Mouse (Mus musculus) right cerebral cortex, postnatal 14 days (tissue): ENCODE results near the gene Rps19bp1.

ENCODE experiments used
- DNase-seq: peaks from one replicate; pipeline ENCODE4 v3.0.0; 2022

The Rps19bp1 gene

GRCm38 (mm10) chr15:80263610-80264575 is at the start of gene Rps19bp1:
TSS of gene Rps19bp1 (minus strand) at chr15:80264315.
- DNase-seq = peak; percentile 90

DNA sequence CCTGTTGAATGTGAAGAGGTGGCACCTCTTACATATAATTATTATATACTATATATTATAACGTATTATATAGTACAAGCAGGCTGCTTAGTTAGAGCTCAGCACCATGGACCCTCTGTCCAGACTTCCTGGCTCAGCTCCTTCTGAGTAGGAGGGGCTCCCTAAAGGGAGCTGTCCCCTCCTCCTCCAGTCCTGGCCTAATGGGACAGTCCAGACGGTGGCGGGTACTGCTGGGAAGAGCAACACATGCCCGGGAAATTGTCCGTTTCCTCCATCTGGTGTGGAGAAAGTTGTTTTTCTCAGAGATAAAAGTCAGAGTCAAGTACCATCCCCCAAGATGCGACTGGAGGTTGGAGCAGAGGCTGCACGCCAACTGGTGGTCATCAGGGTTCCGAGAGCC is 42.0 kb upstream of the Rps19bp1 start:
- DNase-seq = no peak

- DNase-seq = no peak
Observed at GRCm38 (mm10) chr15:80304188-80304587, 40.1 kb upstream of the Rps19bp1 start.

GRCm38 (mm10) chr15:80303779-80304178 is 39.7 kb upstream of the Rps19bp1 start:
- no peak for DNase-seq

DNA sequence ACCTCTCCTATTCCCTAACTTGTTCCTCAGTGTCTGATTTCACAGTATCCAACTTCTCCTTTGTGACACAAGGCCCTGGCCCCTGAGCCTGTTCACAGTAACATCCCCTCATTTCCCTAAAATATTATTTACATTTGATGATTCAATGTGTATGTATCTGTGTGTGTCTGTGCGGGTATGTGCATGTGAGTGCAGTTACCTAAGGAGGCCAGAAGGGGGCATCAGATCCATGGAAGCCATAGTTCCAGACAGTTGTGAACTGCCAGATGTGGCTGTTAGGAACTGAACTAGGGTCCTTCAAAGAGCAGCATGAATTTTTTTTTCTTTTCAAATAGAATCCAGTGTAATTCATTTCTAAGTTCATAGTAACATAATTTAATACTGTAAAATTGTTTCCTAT is 33.0 kb upstream of the Rps19bp1 start:
- no peak for DNase-seq

- DNase-seq = peak; percentile 79
Observed at GRCm38 (mm10) chr15:80289436-80289835, 25.3 kb upstream of the Rps19bp1 start.

GRCm38 (mm10) chr15:80288036-80288435 is 23.9 kb upstream of the Rps19bp1 start:
- peak; percentile 45 for DNase-seq

- peak; percentile 74 for DNase-seq
Observed at GRCm38 (mm10) chr15:80286851-80287415, 22.8 kb upstream of the Rps19bp1 start, which contains the start of gene Cacna1i. TSS of gene Cacna1i (plus strand) at chr15:80287238.

DNA sequence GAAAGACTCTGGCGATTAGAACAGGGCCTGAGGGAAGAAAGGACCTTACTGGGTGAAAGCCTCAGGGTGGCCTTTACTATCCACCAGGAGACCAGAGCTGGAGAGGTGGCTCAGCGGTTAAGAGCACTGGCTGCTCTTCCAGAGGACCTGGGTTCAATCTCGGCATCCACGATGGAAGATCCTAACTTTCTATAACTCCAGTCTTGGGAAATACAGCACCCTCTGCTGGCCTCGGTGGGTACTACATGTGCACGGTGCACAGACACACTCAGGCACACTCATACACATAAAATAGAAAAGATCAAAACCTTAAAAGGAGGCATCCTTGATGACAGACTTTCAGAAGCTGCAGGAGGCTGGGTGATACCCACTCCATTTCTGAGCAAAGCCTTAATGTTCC is 16.5 kb upstream of the Rps19bp1 start:
- DNase-seq = peak; percentile 61

DNA sequence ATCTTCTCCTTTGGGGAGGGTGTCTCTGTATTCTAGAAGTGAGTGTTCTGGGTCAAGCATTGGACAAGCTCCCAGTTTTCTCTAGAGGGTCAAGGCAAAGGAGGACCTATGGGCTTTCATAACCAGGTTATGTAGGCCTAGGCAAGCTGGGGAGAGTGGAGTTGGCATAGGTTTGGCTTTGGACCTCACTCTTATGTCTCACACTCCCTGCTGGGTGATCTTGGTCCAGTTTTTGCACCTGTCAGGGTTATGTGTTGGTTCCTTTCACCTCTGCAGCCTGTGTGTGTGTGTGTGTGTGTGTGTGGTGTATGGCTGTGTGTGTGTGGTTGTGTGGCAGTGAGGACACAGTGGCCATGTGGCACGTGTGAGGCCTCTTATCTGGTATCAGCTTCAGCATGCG is 14.9 kb upstream of the Rps19bp1 start:
- DNase-seq = no peak

DNA sequence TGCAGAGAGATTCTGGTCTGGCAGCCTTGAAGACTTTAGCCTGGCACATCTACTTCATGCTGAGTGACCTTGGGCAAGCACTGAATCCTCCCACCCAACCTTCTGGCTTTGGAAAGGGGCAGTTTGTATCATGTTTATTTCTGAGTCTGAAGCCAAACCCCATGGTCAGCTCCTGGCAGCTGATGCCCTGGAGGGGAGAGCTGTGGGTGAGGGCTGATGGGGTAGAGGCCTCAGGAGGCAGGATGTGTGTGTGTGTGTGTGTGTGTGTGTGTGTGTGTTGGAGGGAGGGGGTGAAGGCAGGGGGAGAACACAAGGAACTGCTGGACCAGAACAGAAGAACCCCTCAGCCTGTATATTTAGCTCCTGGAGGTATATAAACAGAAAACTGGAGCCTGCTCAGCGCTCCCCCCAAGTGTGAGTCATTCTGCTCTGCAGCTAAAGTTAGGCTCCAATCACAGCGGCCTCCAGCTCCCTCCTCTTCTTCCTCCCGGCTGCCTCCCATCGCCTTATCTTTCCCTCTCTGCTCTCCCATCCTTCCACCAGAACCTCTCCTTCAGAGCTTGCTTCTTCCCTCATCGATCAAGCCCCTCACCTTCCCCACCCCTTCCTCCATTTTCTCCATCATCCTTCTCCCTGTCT is 14.1 kb upstream of the Rps19bp1 start:
- DNase-seq = peak; percentile 70

- DNase-seq = no peak
Observed at GRCm38 (mm10) chr15:80277625-80278024, 13.5 kb upstream of the Rps19bp1 start.

GRCm38 (mm10) chr15:80277107-80277506 is 13.0 kb upstream of the Rps19bp1 start:
- no peak for DNase-seq

DNA sequence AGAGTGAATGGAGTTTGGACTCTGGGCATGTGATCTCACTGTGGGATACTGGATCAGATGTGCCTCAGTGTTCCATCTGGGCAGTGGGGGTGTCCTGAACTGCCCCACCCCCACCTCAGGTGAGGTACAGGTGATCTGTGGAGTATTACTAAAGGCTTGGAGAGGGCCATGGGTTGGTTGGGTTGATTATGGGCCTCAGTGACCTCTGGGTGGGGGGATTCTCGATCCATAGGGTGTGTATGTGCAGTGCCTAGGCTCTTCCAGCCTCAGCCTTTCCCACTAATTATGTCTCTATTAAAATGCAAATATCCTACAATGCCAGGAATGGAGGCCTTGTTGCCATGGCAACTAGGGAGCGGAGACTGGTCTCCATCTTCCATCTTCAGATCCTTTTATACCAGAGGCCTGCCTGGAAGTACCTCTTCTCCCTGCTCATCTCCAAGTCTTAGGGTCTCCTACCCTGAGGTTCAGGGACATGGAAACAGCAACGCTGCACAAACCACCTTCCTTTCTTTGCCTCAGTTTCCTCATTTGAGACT is 7.8 kb upstream of the Rps19bp1 start:
- DNase-seq = no peak

- peak; percentile 86 for DNase-seq
Observed at GRCm38 (mm10) chr15:80266281-80266680, 2.2 kb upstream of the Rps19bp1 start.

- DNase-seq = no peak
Observed at GRCm38 (mm10) chr15:80261100-80261499, 3.0 kb downstream of the Rps19bp1 start.

GRCm38 (mm10) chr15:80260677-80261076 is 3.4 kb downstream of the Rps19bp1 start:
- DNase-seq = peak; percentile 87

- no peak for DNase-seq
Observed at GRCm38 (mm10) chr15:80259406-80260045, 4.6 kb downstream of the Rps19bp1 start.

- DNase-seq = no peak
Observed at GRCm38 (mm10) chr15:80258240-80259170, 5.6 kb downstream of the Rps19bp1 start.

GRCm38 (mm10) chr15:80257602-80258239 is 6.4 kb downstream of the Rps19bp1 start:
- DNase-seq = no peak
